Mouse (Mus musculus): Measurements from ENCODE around the gene Sgpl1.

- TF ChIP-seq CTCF (IDR thresholded peaks at IDR 0.05) (no peak), POLR2A (IDR thresholded peaks at IDR 0.05; ENCODE audit: insufficient read depth, low read depth, low read length) (no peak), EP300 (IDR thresholded peaks at IDR 0.05; ENCODE audit: insufficient read depth, low read depth, low read length) (no peak)
These were observed 16.5 kb downstream of the Sgpl1 start for GRCm38 (mm10) chr10:61130959-61131358.
